Mouse (Mus musculus) limb, embryonic 14.5 days (tissue): ENCODE results near the gene Olfr324. TPM values are rescaled to one million over a fixed set of nuclear protein-coding genes. Genes with fewer than 3 reads are reported as not detected.

ENCODE experiments used
- ATAC-seq: fragments of 200-750 bp; cut with Nextera tagmentation; 2 replicates; pipeline ENCODE4 v1.8.0; 2017; ENCODE audit warnings: low read depth, moderate number of reproducible peaks, moderate TSS enrichment; ENCODE audit not compliant: low FRiP score
- DNase-seq: peaks from one replicate; pipeline ENCODE4 v3.0.0-alpha.2; 2015; ENCODE audit warnings: low spot score
- H3K27ac ChIP-seq: fragments of 300-500 bp; sonication (generic); replicated peaks from 2 replicates; pipeline ENCODE4 v1.5.1; 2014; ENCODE audit warnings: low read depth, mild to moderate bottlenecking, low read length, moderate library complexity, mixed read lengths
- H3K27me3 ChIP-seq: fragments of 300-500 bp; sonication (generic); 2 replicates; pipeline ENCODE4 v1.6.1; 2014; ENCODE audit warnings: low read length, mixed read lengths; ENCODE audit not compliant: control insufficient read depth, insufficient read depth
- H3K36me3 ChIP-seq: fragments of 300-500 bp; sonication (generic); 2 replicates; pipeline ENCODE4 v1.6.1; 2014; ENCODE audit warnings: mild to moderate bottlenecking, low read length, moderate library complexity, mixed read lengths; ENCODE audit not compliant: control insufficient read depth, insufficient read depth
- H3K4me1 ChIP-seq: fragments of 300-500 bp; sonication (generic); 2 replicates; pipeline ENCODE4 v1.6.1; 2014; ENCODE audit warnings: antibody characterized with exemption, low read length, mixed read lengths; ENCODE audit not compliant: control insufficient read depth, insufficient read depth
- H3K4me2 ChIP-seq: fragments of 300-500 bp; sonication (generic); replicated peaks from 2 replicates; pipeline ENCODE4 v1.6.1; 2014; ENCODE audit warnings: low read depth, mild to moderate bottlenecking, low read length, moderate library complexity; ENCODE audit not compliant: severe bottlenecking
- H3K4me3 ChIP-seq: fragments of 300-500 bp; sonication (generic); replicated peaks from 2 replicates; pipeline ENCODE4 v1.5.1; 2014; ENCODE audit warnings: low read length
- H3K9ac ChIP-seq: fragments of 300-500 bp; sonication (generic); 2 replicates; pipeline ENCODE4 v1.6.1; 2014; ENCODE audit warnings: mild to moderate bottlenecking, low read depth, low read length, moderate library complexity; ENCODE audit not compliant: severe bottlenecking
- H3K9me3 ChIP-seq: fragments of 300-500 bp; sonication (generic); 2 replicates; pipeline ENCODE4 v1.6.1; 2016; ENCODE audit warnings: low read length; ENCODE audit not compliant: control insufficient read depth
- POLR2A ChIP-seq: fragments of 200-500 bp; IDR thresholded peaks from 2 replicates; pipeline ENCODE4 v1.8.0; 2012; ENCODE audit warnings: inconsistent platforms, mild to moderate bottlenecking, moderate library complexity, borderline replicate concordance; ENCODE audit not compliant: insufficient read depth, insufficient read length; ENCODE audit errors: extremely low read depth
- WGBS: fragments of 180-500 bp; shearing (Covaris S2); extraction: QIAGEN DNeasy Blood & Tissue Kit; methylation state at CpG from one replicate; pipeline ENCODE4 v1.1.7; 2014; 5-methylcytosine and 5-hydroxymethylcytosine counted together
- polyA plus RNA-seq, 2 experiments: library from polyadenylated mRNA; depleted of rRNA in 1 of 2; stranded (reverse) in 1 of 2; unstranded in 1 of 2; fragments of >200 nt; fragmentation: Nextera tagmentation in 1 of 2; extraction: Ambion mirVana in 1 of 2; gene quantifications; 2 replicates each; pipeline versions ENCODE4 v1.2.1 to v1.2.3; 2012 to 2014

The Olfr324 gene
- polyA plus RNA-seq, 2 experiments, result not detected

- ATAC-seq, result no peak
- Histone ChIP-seq H3K4me3 (no peak overlapping the region), H3K27me3 (no peaks in the 10 kb centered on the region), H3K9ac (no peak overlapping the region), H3K4me1 (no peaks in the 10 kb centered on the region), H3K4me2 (no peak overlapping the region), H3K36me3 (no peaks in the 10 kb centered on the region), H3K9me3 (no peaks in the 10 kb centered on the region), H3K27ac (no peak overlapping the region)
- 70% methylated on average over 7 of the region's 7 CpGs for WGBS
- DNase-seq, result no peak
- TF ChIP-seq POLR2A, result no peak
Measured at GRCm38 (mm10) chr11:58587898-58588348, 7.0 kb upstream of the Olfr324 start.

GRCm38 (mm10) chr11:58588620-58589250 is 6.2 kb upstream of the Olfr324 start:
- Histone ChIP-seq H3K27me3 (no peaks in the 10 kb centered on the region), H3K9me3 (no peaks in the 10 kb centered on the region), H3K4me1 (no peaks in the 10 kb centered on the region), H3K36me3 (no peaks in the 10 kb centered on the region), H3K27ac (no peak overlapping the region), H3K9ac (no peak overlapping the region), H3K4me2 (no peak overlapping the region), H3K4me3 (no peak overlapping the region)
- no peak for DNase-seq
- no peak for TF ChIP-seq POLR2A
- ATAC-seq, result no peak
- whole genome bisulfite sequencing, result 49% methylated on average over 3 of the region's 3 CpGs

- Histone ChIP-seq H3K4me1 (no peaks in the 10 kb centered on the region), H3K9ac (no peak overlapping the region), H3K27me3 (no peaks in the 10 kb centered on the region), H3K4me3 (no peak overlapping the region), H3K4me2 (no peak overlapping the region), H3K27ac (no peak overlapping the region), H3K36me3 (no peaks in the 10 kb centered on the region), H3K9me3 (no peaks in the 10 kb centered on the region)
- DNase-seq (no peak), ATAC-seq (no peak)
- TF ChIP-seq POLR2A, result no peak
- WGBS, result 87% methylated on average over 13 of the region's 13 CpGs
Measured at GRCm38 (mm10) chr11:58597837-58598236, 2.9 kb downstream of the Olfr324 start.

- Histone ChIP-seq H3K9me3 (no peaks in the 10 kb centered on the region), H3K4me1 (no peaks in the 10 kb centered on the region), H3K4me3 (no peak overlapping the region), H3K27me3 (no peaks in the 10 kb centered on the region), H3K36me3 (no peaks in the 10 kb centered on the region), H3K27ac (no peak overlapping the region), H3K4me2 (no peak overlapping the region), H3K9ac (no peak overlapping the region)
- DNase-seq (no peak), ATAC-seq (no peak)
- no peak for TF ChIP-seq POLR2A
Measured at GRCm38 (mm10) chr11:58602062-58602461, 7.1 kb downstream of the Olfr324 start.

GRCm38 (mm10) chr11:58602800-58603560 is 8.1 kb downstream of the Olfr324 start:
- H3K4me1 ChIP-seq, result no peaks in the 10 kb centered on the region
- H3K36me3 ChIP-seq, result no peaks in the 10 kb centered on the region
- H3K27ac ChIP-seq, result no peak overlapping the region
- 84% methylated on average over 6 of the region's 6 CpGs for WGBS
- no peak overlapping the region for H3K4me3 ChIP-seq
- H3K27me3 ChIP-seq, result no peaks in the 10 kb centered on the region
- H3K9ac ChIP-seq, result no peak overlapping the region
- no peaks in the 10 kb centered on the region for H3K9me3 ChIP-seq
- no peak for TF ChIP-seq POLR2A
- no peak for DNase-seq
- no peak overlapping the region for H3K4me2 ChIP-seq
- ATAC-seq, result no peak

GRCm38 (mm10) chr11:58604688-58605087 is 9.8 kb downstream of the Olfr324 start:
- H3K27ac ChIP-seq, result no peak overlapping the region
- no peaks in the 10 kb centered on the region for H3K27me3 ChIP-seq
- no peak overlapping the region for H3K4me3 ChIP-seq
- H3K4me1 ChIP-seq, result no peaks in the 10 kb centered on the region
- no peak overlapping the region for H3K4me2 ChIP-seq
- TF ChIP-seq POLR2A, result no peak
- no peak overlapping the region for H3K9ac ChIP-seq
- DNase-seq, result no peak
- no peaks in the 10 kb centered on the region for H3K9me3 ChIP-seq
- no peak for ATAC-seq
- 76% methylated on average over 2 of the region's 2 CpGs for WGBS
- H3K36me3 ChIP-seq, result no peaks in the 10 kb centered on the region
